Mouse (Mus musculus): ENCODE measurements around the gene Stmnd1. TPM values are rescaled to one million over a fixed set of nuclear protein-coding genes. Genes with fewer than 3 reads are reported as not detected.
"Not testable (repeated sequence)": the region's sequence is repeated elsewhere in the genome, so short reads cannot be mapped to it uniquely, and the experiment has no call there.

Stmnd1 gene
- polyA plus RNA-seq, 1 experiment from 2014 or later = not detected

GRCm38 (mm10) chr13:46313176-46313575, 39.7 kb downstream of the Stmnd1 start:
- ATAC-seq (ENCODE audit: low FRiP score) (no peak), DNase-seq (ENCODE audit: low spot score) (no peak)
- Histone ChIP-seq H3K27ac (ENCODE audit: low read depth, low read length) (no peak overlapping the region), H3K36me3 (ENCODE audit: control insufficient read depth, insufficient read depth, low read length) (no peaks in the 10 kb centered on the region), H3K4me3 (ENCODE audit: low read depth, low read length) (no peak overlapping the region), H3K9me3 (ENCODE audit: control insufficient read depth, low read length) (peaks cover 3% of the 10 kb centered on the region; the same call in 1 of the 2 replicates), H3K9ac (ENCODE audit: low read depth, low read length) (no peak overlapping the region), H3K27me3 (ENCODE audit: control insufficient read depth, insufficient read depth, low read length) (no peaks in the 10 kb centered on the region), H3K4me2 (replicated peaks; ENCODE audit: low read depth, low read length) (no peak overlapping the region), H3K4me1 (replicated peaks; ENCODE audit: control insufficient read depth, insufficient read depth, low read length) (no peaks in the 10 kb centered on the region)
- 81% methylated on average over 5 of the region's 5 CpGs for WGBS

- 89% methylated on average over 7 of the region's 7 CpGs for WGBS
- no peak overlapping the region for H3K4me3 ChIP-seq (ENCODE audit: low read depth, low read length)
- ATAC-seq (ENCODE audit: low FRiP score) = no peak
Measured at GRCm38 (mm10) chr13:46315165-46315564, 41.6 kb downstream of the Stmnd1 start.

DNA sequence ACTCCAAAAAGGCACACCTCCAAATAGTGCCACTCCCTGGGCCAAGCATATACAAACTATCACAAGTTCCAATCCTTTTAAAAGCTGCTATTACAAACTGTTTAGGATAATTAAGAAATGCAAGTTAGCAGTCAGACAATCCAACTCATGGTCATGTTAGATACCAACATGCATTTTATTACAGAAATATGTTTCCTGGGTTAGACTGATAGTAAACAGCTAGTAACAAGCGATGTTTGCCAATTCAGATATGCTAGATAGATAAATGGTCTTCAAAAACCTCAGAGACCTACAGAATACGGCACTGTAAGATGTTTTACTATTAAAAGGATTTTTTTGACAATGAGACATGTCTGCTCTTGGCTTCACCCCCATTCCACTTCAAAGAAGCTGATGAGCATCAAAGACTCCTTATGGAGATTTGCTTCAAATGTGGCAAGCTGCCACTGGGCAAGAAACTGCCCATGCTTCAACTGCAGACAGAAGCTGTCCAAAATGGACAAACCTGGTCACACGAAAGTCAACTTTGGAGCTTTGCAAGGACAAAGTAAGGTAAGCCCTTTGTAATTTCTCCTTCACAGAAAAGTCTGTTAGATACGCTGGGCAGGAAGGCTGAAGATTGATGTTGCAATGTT, 52.9 kb downstream of the Stmnd1 start:
- Histone ChIP-seq H3K9me3 (ENCODE audit: control insufficient read depth, low read length) (no peaks in the 10 kb centered on the region), H3K4me3 (ENCODE audit: low read depth, low read length) (no peak overlapping the region), H3K27me3 (ENCODE audit: control insufficient read depth, insufficient read depth, low read length) (no peaks in the 10 kb centered on the region), H3K4me2 (replicated peaks; ENCODE audit: low read depth, low read length) (no peak overlapping the region), H3K9ac (ENCODE audit: low read depth, low read length) (no peak overlapping the region), H3K27ac (ENCODE audit: low read depth, low read length) (no peak overlapping the region), H3K4me1 (replicated peaks; ENCODE audit: control insufficient read depth, insufficient read depth, low read length) (no peaks in the 10 kb centered on the region), H3K36me3 (ENCODE audit: control insufficient read depth, insufficient read depth, low read length) (no peaks in the 10 kb centered on the region)
- WGBS = 80% methylated on average over 4 of the region's 4 CpGs
- DNase-seq (ENCODE audit: low spot score) (no peak), ATAC-seq (ENCODE audit: low FRiP score) (no peak)

More at GRCm38 (mm10) chr13:46315165-46315564, 41.6 kb downstream of the Stmnd1 start:
- no peaks in the 10 kb centered on the region for H3K27me3 ChIP-seq (ENCODE audit: control insufficient read depth, insufficient read depth, low read length)
- H3K36me3 ChIP-seq (ENCODE audit: control insufficient read depth, insufficient read depth, low read length) = no peaks in the 10 kb centered on the region
- H3K4me1 ChIP-seq (replicated peaks; ENCODE audit: control insufficient read depth, insufficient read depth, low read length) = no peaks in the 10 kb centered on the region
- no peak overlapping the region for H3K9ac ChIP-seq (ENCODE audit: low read depth, low read length)
- DNase-seq (ENCODE audit: low spot score) = no peak
- H3K9me3 ChIP-seq (ENCODE audit: control insufficient read depth, low read length) = peaks cover 3% of the 10 kb centered on the region; the same call in 1 of the 2 replicates
- H3K27ac ChIP-seq (ENCODE audit: low read depth, low read length) = no peak overlapping the region
- no peak overlapping the region for H3K4me2 ChIP-seq (replicated peaks; ENCODE audit: low read depth, low read length)

- H3K36me3 ChIP-seq (ENCODE audit: control insufficient read depth, insufficient read depth, low read length) = no peaks in the 10 kb centered on the region
- no peak overlapping the region for H3K27ac ChIP-seq (ENCODE audit: low read depth, low read length)
- H3K4me2 ChIP-seq (replicated peaks; ENCODE audit: low read depth, low read length) = no peak overlapping the region
- no peak overlapping the region for H3K4me3 ChIP-seq (ENCODE audit: low read depth, low read length)
- DNase-seq (ENCODE audit: low spot score) (no peak), ATAC-seq (ENCODE audit: low FRiP score) (no peak)
- H3K9me3 ChIP-seq (ENCODE audit: control insufficient read depth, low read length) = no peaks in the 10 kb centered on the region
- H3K27me3 ChIP-seq (ENCODE audit: control insufficient read depth, insufficient read depth, low read length) = no peaks in the 10 kb centered on the region
- no peak overlapping the region for H3K9ac ChIP-seq (ENCODE audit: low read depth, low read length)
- no peaks in the 10 kb centered on the region for H3K4me1 ChIP-seq (replicated peaks; ENCODE audit: control insufficient read depth, insufficient read depth, low read length)
- WGBS = 81% methylated on average over 6 of the region's 6 CpGs
Measured at GRCm38 (mm10) chr13:46335020-46335419, 61.5 kb downstream of the Stmnd1 start.

GRCm38 (mm10) chr13:46336281-46336680, 62.8 kb downstream of the Stmnd1 start:
- ATAC-seq (ENCODE audit: low FRiP score); DNase-seq (ENCODE audit: low spot score): not testable (repeated sequence)
- WGBS = 94% methylated on average over 1 of the region's 1 CpGs

DNA sequence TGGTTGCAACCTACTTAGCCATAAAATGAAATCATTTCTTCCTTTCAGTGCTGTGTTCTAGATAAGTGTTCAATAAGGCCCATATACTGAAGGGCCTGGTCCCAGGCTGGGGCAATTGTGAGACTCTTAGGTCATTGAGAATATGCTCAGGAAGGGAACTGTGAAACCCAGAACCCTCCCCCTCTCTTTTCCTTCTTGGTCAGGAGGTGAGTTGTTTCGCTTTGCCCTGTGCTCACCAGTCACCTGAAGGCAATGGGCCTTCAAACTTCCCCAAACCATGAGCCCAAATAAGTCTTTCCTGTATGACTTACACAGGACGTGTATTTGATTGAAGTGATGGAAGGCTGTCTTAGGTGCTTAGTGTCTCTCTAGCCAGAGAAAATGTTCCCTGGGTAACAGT, 64.3 kb downstream of the Stmnd1 start:
- no peaks in the 10 kb centered on the region for H3K27me3 ChIP-seq (ENCODE audit: control insufficient read depth, insufficient read depth, low read length)
- H3K4me2 ChIP-seq (replicated peaks; ENCODE audit: low read depth, low read length) = no peak overlapping the region
- no peaks in the 10 kb centered on the region for H3K36me3 ChIP-seq (ENCODE audit: control insufficient read depth, insufficient read depth, low read length)
- no peaks in the 10 kb centered on the region for H3K4me1 ChIP-seq (replicated peaks; ENCODE audit: control insufficient read depth, insufficient read depth, low read length)
- ATAC-seq (ENCODE audit: low FRiP score) (no peak), DNase-seq (ENCODE audit: low spot score) (no peak)
- H3K9ac ChIP-seq (ENCODE audit: low read depth, low read length) = no peak overlapping the region
- H3K27ac ChIP-seq (ENCODE audit: low read depth, low read length) = no peak overlapping the region
- WGBS = 85% methylated on average over 2 of the region's 2 CpGs
- H3K4me3 ChIP-seq (ENCODE audit: low read depth, low read length) = no peak overlapping the region
- H3K9me3 ChIP-seq (ENCODE audit: control insufficient read depth, low read length) = no peaks in the 10 kb centered on the region

More at GRCm38 (mm10) chr13:46336281-46336680, 62.8 kb downstream of the Stmnd1 start:
- H3K27ac ChIP-seq (ENCODE audit: low read depth, low read length); H3K4me3 ChIP-seq (ENCODE audit: low read depth, low read length); H3K9me3 ChIP-seq (ENCODE audit: control insufficient read depth, low read length); H3K4me1 ChIP-seq (replicated peaks; ENCODE audit: control insufficient read depth, insufficient read depth, low read length); H3K27me3 ChIP-seq (ENCODE audit: control insufficient read depth, insufficient read depth, low read length); H3K36me3 ChIP-seq (ENCODE audit: control insufficient read depth, insufficient read depth, low read length); H3K4me2 ChIP-seq (replicated peaks; ENCODE audit: low read depth, low read length); H3K9ac ChIP-seq (ENCODE audit: low read depth, low read length): not testable (repeated sequence)

DNA sequence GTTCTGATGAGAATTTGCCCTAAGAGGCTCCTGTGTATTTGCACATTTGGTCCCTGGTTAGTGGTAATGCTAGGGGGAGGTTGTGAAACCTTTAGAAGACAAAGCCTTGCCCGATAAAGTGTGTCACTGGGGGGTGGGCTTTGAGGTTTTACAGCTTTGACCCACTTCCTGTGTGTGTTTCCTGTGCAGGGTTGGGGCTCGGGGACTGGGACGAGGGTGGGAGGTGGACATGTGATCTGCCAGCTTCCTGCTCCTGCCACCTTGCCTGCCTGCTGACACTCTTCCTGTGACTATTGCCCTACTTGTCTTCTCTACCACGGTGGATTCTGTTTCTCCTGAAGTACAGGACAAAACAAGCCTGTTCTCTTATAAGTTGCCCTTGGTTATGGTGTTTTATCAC, 66.4 kb downstream of the Stmnd1 start:
- Histone ChIP-seq H3K36me3 (ENCODE audit: control insufficient read depth, insufficient read depth, low read length) (no peaks in the 10 kb centered on the region), H3K4me3 (ENCODE audit: low read depth, low read length) (no peak overlapping the region), H3K27ac (ENCODE audit: low read depth, low read length) (no peak overlapping the region), H3K9me3 (ENCODE audit: control insufficient read depth, low read length) (no peaks in the 10 kb centered on the region), H3K27me3 (ENCODE audit: control insufficient read depth, insufficient read depth, low read length) (no peaks in the 10 kb centered on the region), H3K4me2 (replicated peaks; ENCODE audit: low read depth, low read length) (no peak overlapping the region), H3K9ac (ENCODE audit: low read depth, low read length) (no peak overlapping the region), H3K4me1 (replicated peaks; ENCODE audit: control insufficient read depth, insufficient read depth, low read length) (no peaks in the 10 kb centered on the region)
- no peak for ATAC-seq (ENCODE audit: low FRiP score)
- DNase-seq (ENCODE audit: low spot score) = no peak
- WGBS = 72% methylated on average over 4 of the region's 4 CpGs

GRCm38 (mm10) chr13:46340583-46340982, 67.1 kb downstream of the Stmnd1 start:
- H3K4me2 ChIP-seq (replicated peaks; ENCODE audit: low read depth, low read length) = no peak overlapping the region
- no peak overlapping the region for H3K9ac ChIP-seq (ENCODE audit: low read depth, low read length)
- no peak for ATAC-seq (ENCODE audit: low FRiP score)
- no peak overlapping the region for H3K27ac ChIP-seq (ENCODE audit: low read depth, low read length)
- H3K4me3 ChIP-seq (ENCODE audit: low read depth, low read length) = no peak overlapping the region
- no peaks in the 10 kb centered on the region for H3K9me3 ChIP-seq (ENCODE audit: control insufficient read depth, low read length)
- H3K36me3 ChIP-seq (ENCODE audit: control insufficient read depth, insufficient read depth, low read length) = no peaks in the 10 kb centered on the region
- H3K27me3 ChIP-seq (ENCODE audit: control insufficient read depth, insufficient read depth, low read length) = no peaks in the 10 kb centered on the region
- H3K4me1 ChIP-seq (replicated peaks; ENCODE audit: control insufficient read depth, insufficient read depth, low read length) = no peaks in the 10 kb centered on the region
- 88% methylated on average over 8 of the region's 8 CpGs for WGBS
- no peak for DNase-seq (ENCODE audit: low spot score)

DNA sequence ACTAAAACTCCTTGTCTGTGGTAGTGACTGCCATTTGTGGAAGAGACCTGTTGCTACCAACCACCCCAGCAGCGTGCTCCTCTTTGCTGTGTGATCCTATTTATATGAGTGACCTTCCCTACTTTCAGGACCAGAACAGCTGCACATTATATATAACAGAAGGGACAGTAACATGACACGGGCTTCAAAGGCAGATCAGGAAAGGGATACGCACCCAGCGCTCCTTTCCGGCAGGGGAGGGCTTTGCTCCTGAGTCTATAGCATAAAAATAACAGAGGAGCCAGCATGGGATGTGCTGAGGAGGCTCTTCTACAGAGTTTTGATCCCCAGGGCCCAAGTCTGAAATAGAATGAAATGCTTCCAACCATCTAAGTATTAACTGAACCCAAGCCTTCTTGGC, 67.9 kb downstream of the Stmnd1 start:
- no peaks in the 10 kb centered on the region for H3K9me3 ChIP-seq (ENCODE audit: control insufficient read depth, low read length)
- DNase-seq (ENCODE audit: low spot score) = no peak
- no peak for ATAC-seq (ENCODE audit: low FRiP score)
- H3K27ac ChIP-seq (ENCODE audit: low read depth, low read length) = no peak overlapping the region
- 77% methylated on average over 5 of the region's 5 CpGs for WGBS
- no peak overlapping the region for H3K4me2 ChIP-seq (replicated peaks; ENCODE audit: low read depth, low read length)
- no peak overlapping the region for H3K9ac ChIP-seq (ENCODE audit: low read depth, low read length)
- H3K36me3 ChIP-seq (ENCODE audit: control insufficient read depth, insufficient read depth, low read length) = no peaks in the 10 kb centered on the region
- no peaks in the 10 kb centered on the region for H3K27me3 ChIP-seq (ENCODE audit: control insufficient read depth, insufficient read depth, low read length)
- H3K4me1 ChIP-seq (replicated peaks; ENCODE audit: control insufficient read depth, insufficient read depth, low read length) = no peaks in the 10 kb centered on the region
- H3K4me3 ChIP-seq (ENCODE audit: low read depth, low read length) = no peak overlapping the region
